21 mouse cellular contexts compared by ENCODE assay signal in the genomic region with DNA sequence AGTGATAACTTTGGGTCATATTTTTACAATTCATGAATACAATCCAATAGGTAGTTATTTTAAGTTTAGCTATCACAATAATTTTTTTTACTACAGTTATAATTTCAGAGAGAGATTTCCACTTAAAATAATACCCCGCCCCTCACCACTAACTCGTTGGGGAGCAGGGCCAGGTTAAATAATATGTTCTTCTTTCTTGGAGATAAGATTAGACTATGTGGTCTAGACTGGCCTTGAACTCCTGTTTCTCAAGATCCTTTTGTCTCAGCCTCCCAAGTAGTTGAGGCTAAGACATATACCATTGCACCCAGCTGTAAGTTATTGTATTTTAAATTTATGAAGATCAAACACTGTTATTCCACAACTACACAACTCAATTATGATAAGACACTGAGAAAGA. TPM values are rescaled to one million over a fixed set of nuclear protein-coding genes. Genes with fewer than 3 reads are reported as not detected.
DNase-seq lines count a peak whose midpoint lies in the region; ATAC-seq and TF ChIP-seq lines count a peak whose summit lies in the region.
"Had no signal": no experiment of that assay in that cellular context is flagged by ENCODE, and none has a peak within 500 bp of the region (broad histone marks: within the 10 kb centered on the region; RNA-seq: fewer than 3 reads in every experiment).

No protein-coding gene starts in this region.

- no peaks in the 10 kb centered on the region for H3K27me3 ChIP-seq in MEL (ENCODE audit: control insufficient read depth in 1 of 2, insufficient read depth in 2 of 2, low read length in 2 of 2)
- H3K27me3 ChIP-seq in kidney, embryonic 15.5 days, result no peaks in the 10 kb centered on the region
- H3K27me3 ChIP-seq: CH12.LX, Patski had no signal

- peaks cover 0 to 16% of the 10 kb centered on the region in 2 experiments; a peak in 2 of 4 replicates for H3K36me3 ChIP-seq in MEL (ENCODE audit: control insufficient read depth in 1 of 2, insufficient read depth in 2 of 2, low read length in 2 of 2)
- peaks cover 24% of the 10 kb centered on the region for H3K36me3 ChIP-seq in kidney, embryonic 15.5 days
- H3K36me3 ChIP-seq: G1E had no signal

- TF ChIP-seq POLR2A in MEL (IDR thresholded peaks at IDR 0.05; ENCODE audit: control insufficient read depth in 1 of 2, insufficient read depth in 1 of 2, low read depth in 1 of 2, low read length in 2 of 2, poor library complexity in 1 of 2), result no peak

- DNase-seq in 416B (ENCODE audit: low read depth) (peak; percentile 49), MEL (ENCODE audit: low read depth, low spot score) (peak; percentile 48)
- no peak for DNase-seq in thymus, postnatal 4 days
- DNase-seq: adrenal gland, adult 2 months; adrenal gland, adult 8-10 months; adrenal gland, postnatal 10 days; adrenal gland, postnatal 14 days; adrenal gland, postnatal 25 days; adrenal gland, postnatal 36 days; B cell, adult 2 months; cerebellum, adult 11 months; cerebellum, adult 11-12 months; cerebellum, adult 18-20 months; cerebellum, adult 2 months; cerebellum, adult 8-10 months had no signal

- no peak for TF ChIP-seq CTCF in MEL (IDR thresholded peaks at IDR 0.05 in 2 of 3, conservative IDR thresholded peaks at IDR 0.05 in 1 of 3; ENCODE audit: control insufficient read depth in 1 of 3, insufficient read depth in 1 of 3, low read depth in 2 of 3, low read length in 3 of 3, poor library complexity in 1 of 3, severe bottlenecking in 1 of 3)

- TF ChIP-seq RAD21 in MEL (IDR thresholded peaks at IDR 0.05; ENCODE audit: low read depth, low read length), result no peak

- peak; percentile 34 to 73; a peak in 3 of 4 replicates for TF ChIP-seq EP300 in MEL (IDR thresholded peaks at IDR 0.05; ENCODE audit: low read depth in 1 of 2, low read length in 2 of 2)

- H3K9me3 ChIP-seq in MEL (replicated peaks; ENCODE audit: insufficient read depth, low read length), result no peaks in the 10 kb centered on the region
- H3K9me3 ChIP-seq in kidney, embryonic 15.5 days (replicated peaks), result no peaks in the 10 kb centered on the region
- H3K9me3 ChIP-seq: G1E had no signal

- 89% methylated on average over 2 of the region's 2 CpGs for WGBS in kidney, embryonic 15.5 days

- H3K4me3 ChIP-seq in MEL (ENCODE audit: control insufficient read depth in 1 of 2, insufficient read depth in 1 of 2, low read depth in 2 of 2, low read length in 2 of 2), result no peak overlapping the region
- H3K4me3 ChIP-seq in kidney, embryonic 15.5 days (replicated peaks), result no peak overlapping the region

- H3K79me2 ChIP-seq in MEL (ENCODE audit: control insufficient read depth, insufficient read depth, low read length, poor library complexity), result no peaks in the 10 kb centered on the region

- no peak for ATAC-seq in kidney, embryonic 15.5 days (replicated peaks; ENCODE audit: low FRiP score)
- ATAC-seq: activated CD4-positive, CD25-positive, alpha-beta regulatory T cell, adult 4 months; CD4-positive, CD25-positive, alpha-beta regulatory T cell, adult 4 months; Patski had no signal

- H3K9ac ChIP-seq in MEL (ENCODE audit: control insufficient read depth, low read depth, low read length, poor library complexity, severe bottlenecking), result no peak overlapping the region
- no peak overlapping the region for H3K9ac ChIP-seq in kidney, embryonic 15.5 days

- peaks cover 8 to 21% of the 10 kb centered on the region in 2 experiments for H3K4me1 ChIP-seq in MEL (ENCODE audit: control insufficient read depth in 1 of 2, insufficient read depth in 2 of 2, low read length in 2 of 2)
- peaks cover 11% of the 10 kb centered on the region for H3K4me1 ChIP-seq in kidney, embryonic 15.5 days

- H3K27ac ChIP-seq in MEL (ENCODE audit: control insufficient read depth, low read depth, low read length), result no peak overlapping the region
- no peak overlapping the region for H3K27ac ChIP-seq in kidney, embryonic 15.5 days

- H3K4me2 ChIP-seq in kidney, embryonic 15.5 days, result no peak overlapping the region

TF ChIP-seq in MEL, 35 proteins besides CTCF, POLR2A, EP300 and RAD21:
- TF ChIP-seq MAX (IDR thresholded peaks at IDR 0.05; ENCODE audit: low read length), result no peak
- peak; percentile 27; the same call in 1 of the 2 replicates for TF ChIP-seq ETS1 (IDR thresholded peaks at IDR 0.05; ENCODE audit: low read depth, low read length)
- peak; percentile 43 for TF ChIP-seq RCOR1 (IDR thresholded peaks at IDR 0.05; ENCODE audit: low read depth, low read length)
- TF ChIP-seq BHLHE40 (IDR thresholded peaks at IDR 0.05; ENCODE audit: borderline replicate concordance, low read depth, low read length), result no peak
- TF ChIP-seq NELFE (IDR thresholded peaks at IDR 0.05; ENCODE audit: low read depth, low read length), result no peak
- no peak for TF ChIP-seq CHD2 (IDR thresholded peaks at IDR 0.05; ENCODE audit: low read length)
- no peak for TF ChIP-seq TAL1 (IDR thresholded peaks at IDR 0.05; ENCODE audit: low read length)
- peak; percentile 65 for TF ChIP-seq GATA1 (IDR thresholded peaks at IDR 0.05; ENCODE audit: low read depth, low read length)
- TF ChIP-seq USF2 (IDR thresholded peaks at IDR 0.05; ENCODE audit: borderline replicate concordance in 1 of 2, insufficient read depth in 1 of 2, low read depth in 1 of 2, low read length in 2 of 2), result no peak
- TF ChIP-seq CHD1 (IDR thresholded peaks at IDR 0.05; ENCODE audit: low read depth, low read length), result no peak
- no peak for TF ChIP-seq E2F4 (IDR thresholded peaks at IDR 0.05; ENCODE audit: borderline replicate concordance, low read depth, low read length)
- TF ChIP-seq MEF2A (IDR thresholded peaks at IDR 0.05; ENCODE audit: extremely low read depth, insufficient replicate concordance, low read depth, low read length, poor library complexity, severe bottlenecking), result no peak
- TF ChIP-seq ZMIZ1 (IDR thresholded peaks at IDR 0.05; ENCODE audit: low read depth, low read length), result no peak
- TF ChIP-seq MYB (IDR thresholded peaks at IDR 0.05; ENCODE audit: low read depth, low read length), result no peak
- TF ChIP-seq MAZ (IDR thresholded peaks at IDR 0.05; ENCODE audit: low read depth, low read length), result no peak
- no peak for TF ChIP-seq ZNF384 (IDR thresholded peaks at IDR 0.05; ENCODE audit: low read depth, low read length)
- no peak for TF ChIP-seq HCFC1 (IDR thresholded peaks at IDR 0.05; ENCODE audit: low read depth, low read length)
- no peak for TF ChIP-seq JUND (IDR thresholded peaks at IDR 0.05; ENCODE audit: low read depth, low read length)
- peak; percentile 43; the same call in 1 of the 2 replicates for TF ChIP-seq TCF12 (IDR thresholded peaks at IDR 0.05; ENCODE audit: low read depth, low read length)
- no peak for TF ChIP-seq POLR2AphosphoS5 (IDR thresholded peaks at IDR 0.05; ENCODE audit: borderline replicate concordance, low read depth, low read length)
- TF ChIP-seq POLR2AphosphoS2 (IDR thresholded peaks at IDR 0.05; ENCODE audit: low read length), result no peak
- TF ChIP-seq MXI1 (IDR thresholded peaks at IDR 0.05; ENCODE audit: low read depth, low read length), result no peak
- no peak for TF ChIP-seq ELF1 (IDR thresholded peaks at IDR 0.05; ENCODE audit: low read depth, low read length)

RNA-seq across cellular contexts. Expression of gene Prkd3, which starts 7.0 kb away (rescaled TPM):
- total RNA-seq in MEL (2012; rRNA removed), result 4.8 TPM in 2 replicates
- polyA plus RNA-seq in MEL (2012; ENCODE audit: insufficient read depth in 1 of 2, insufficient read length in 2 of 2, low read depth in 1 of 2, low replicate concordance in 2 of 2, missing spikeins in 1 of 2), result 1 to 10 TPM in 1 of 2 experiments, not detected in 1; 5.7 TPM
- 39.1 and 39.7 TPM in 2 replicates for polyA plus RNA-seq in kidney, embryonic 15.5 days (2015; fragmentation: Nextera tagmentation; extraction: Ambion mirVana)
- total RNA-seq: CH12.LX had no signal
- polyA plus RNA-seq: G1E had no signal

RNA-seq across cellular contexts. Expression of gene Qpct, which starts 38.1 kb away (rescaled TPM):
- total RNA-seq in MEL (2012; rRNA removed), result not detected in 2 replicates
- polyA plus RNA-seq in MEL (2012; ENCODE audit: insufficient read depth in 1 of 2, insufficient read length in 2 of 2, low read depth in 1 of 2, low replicate concordance in 2 of 2, missing spikeins in 1 of 2), result not detected
- 4.4 and 4.5 TPM in 2 replicates for polyA plus RNA-seq in kidney, embryonic 15.5 days (2015; fragmentation: Nextera tagmentation; extraction: Ambion mirVana)
- total RNA-seq: CH12.LX had no signal
- polyA plus RNA-seq: G1E had no signal
